Mouse (Mus musculus) myocyte (in vitro differentiated cells): ENCODE data around the gene Exosc1. TPM values are rescaled to one million over a fixed set of nuclear protein-coding genes. Genes with fewer than 3 reads are reported as not detected.

Source experiments
- H3K27me3 ChIP-seq: one replicate; pipeline ENCODE4 v1.6.1; 2011; ENCODE audit not compliant: control insufficient read depth, insufficient read depth, insufficient read length
- H3K36me3 ChIP-seq: one replicate; pipeline ENCODE4 v1.6.1; 2011; ENCODE audit not compliant: control insufficient read depth, insufficient read depth
- H3K4me2 ChIP-seq: one replicate; pipeline ENCODE4 v1.6.1; 2011; ENCODE audit warnings: low read depth, control low read depth
- H3K4me3 ChIP-seq: one replicate; pipeline ENCODE4 v1.5.1; 2011; ENCODE audit warnings: mild to moderate bottlenecking, control low read depth, moderate library complexity
- H3K79me2 ChIP-seq: one replicate; pipeline ENCODE4 v1.6.1; 2011; ENCODE audit not compliant: control insufficient read depth, insufficient read depth
- H3ac ChIP-seq: one replicate; pipeline ENCODE4 v1.6.1; 2011; ENCODE audit not compliant: control insufficient read depth, insufficient read length
- CEBPB ChIP-seq: IDR thresholded peaks from 2 replicates; pipeline ENCODE4 v1.6.1; 2011; ENCODE audit warnings: mild to moderate bottlenecking, moderate library complexity; ENCODE audit not compliant: poor library complexity, insufficient read depth, severe bottlenecking
- E2F4 ChIP-seq: IDR thresholded peaks from one replicate; pipeline ENCODE4 v1.6.1; 2011; ENCODE audit warnings: mild to moderate bottlenecking, control low read depth, moderate library complexity; ENCODE audit not compliant: insufficient read depth
- MAX ChIP-seq: IDR thresholded peaks from one replicate; pipeline ENCODE4 v1.6.1; 2011; ENCODE audit warnings: low read depth, mild to moderate bottlenecking, control low read depth
- MYOD1 ChIP-seq, 3 experiments: IDR thresholded peaks; one replicate each; pipeline ENCODE4 v1.6.1; 2011; ENCODE audit warnings: control low read depth in 2 of 3, low read depth in 2 of 3, mild to moderate bottlenecking in 2 of 3, moderate library complexity in 1 of 3; ENCODE audit not compliant: insufficient read length in 2 of 3, control insufficient read depth in 1 of 3
- MYOG ChIP-seq, 3 experiments: IDR thresholded peaks; one replicate each; pipeline ENCODE4 v1.6.1; 2011; ENCODE audit warnings: control low read depth in 2 of 3, low read depth in 2 of 3, mild to moderate bottlenecking in 2 of 3; ENCODE audit not compliant: insufficient read length in 2 of 3, control insufficient read depth in 1 of 3, insufficient read depth in 1 of 3
- POLR2A ChIP-seq: IDR thresholded peaks from one replicate; pipeline ENCODE4 v1.6.1; 2011; ENCODE audit warnings: low read depth, mild to moderate bottlenecking, control low read depth, moderate library complexity; ENCODE audit not compliant: insufficient read length
- POLR2AphosphoS2 ChIP-seq: IDR thresholded peaks from one replicate; pipeline ENCODE4 v1.6.1; 2011; ENCODE audit warnings: low read depth, control low read depth; ENCODE audit not compliant: insufficient read length
- REST ChIP-seq: IDR thresholded peaks from one replicate; pipeline ENCODE4 v1.6.1; 2011; ENCODE audit warnings: mild to moderate bottlenecking, control low read depth, moderate library complexity; ENCODE audit not compliant: insufficient read depth, insufficient read length
- SRF ChIP-seq: IDR thresholded peaks from one replicate; pipeline ENCODE4 v1.6.1; 2011; ENCODE audit warnings: low read depth; ENCODE audit not compliant: control insufficient read depth, insufficient read length
- TCF12 ChIP-seq: IDR thresholded peaks from one replicate; pipeline ENCODE4 v1.6.1; 2011; ENCODE audit warnings: mild to moderate bottlenecking, control low read depth; ENCODE audit not compliant: poor library complexity, insufficient read depth, severe bottlenecking
- TCF3 ChIP-seq: IDR thresholded peaks from one replicate; pipeline ENCODE4 v1.6.1; 2011; ENCODE audit warnings: low read depth, control low read depth; ENCODE audit not compliant: insufficient read length
- USF1 ChIP-seq: IDR thresholded peaks from one replicate; pipeline ENCODE4 v1.6.1; 2011; ENCODE audit warnings: low read depth, mild to moderate bottlenecking, control low read depth, moderate library complexity
- polyA plus RNA-seq: library from polyadenylated mRNA; unstranded; fragments of >200 nt; fragmentation: generic; extraction: Trizol; gene quantifications from one replicate; pipeline ENCODE4 v1.2.1, GENCODE M21; 2012; ENCODE audit warnings: missing spikeins

The Exosc1 gene
- polyA plus RNA-seq, 1 experiment, result 49.4 TPM

DNA sequence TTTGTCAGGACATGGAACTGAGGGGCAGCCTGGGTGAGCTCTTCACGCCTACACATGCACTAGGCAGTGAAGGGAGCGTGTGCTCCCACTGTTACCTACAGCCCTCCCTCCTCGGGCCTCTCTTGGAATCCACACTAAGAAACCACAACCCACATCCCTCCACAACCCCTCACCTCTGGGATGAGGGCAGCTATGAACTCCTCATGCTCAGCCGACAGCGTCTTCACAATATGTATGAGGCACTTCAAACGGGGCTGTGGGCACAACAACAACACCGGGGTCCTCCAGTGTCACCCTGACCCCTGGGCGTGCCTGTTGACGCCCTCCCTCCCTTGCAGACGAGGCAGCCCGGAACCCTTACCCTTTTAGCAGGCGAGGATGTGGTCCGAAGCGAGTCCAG is 58.9 kb downstream of the Exosc1 start:
- Histone ChIP-seq H3K36me3 (peaks cover 26% of the 10 kb centered on the region), H3K4me2 (no peak overlapping the region), H3K27me3 (no peaks in the 10 kb centered on the region), H3K4me3 (no peak overlapping the region), H3K79me2 (no peaks in the 10 kb centered on the region), H3ac (no peak overlapping the region)
- TF ChIP-seq POLR2AphosphoS2, result no peak
- no peak for TF ChIP-seq TCF12
- no peak for TF ChIP-seq MAX
- TF ChIP-seq USF1, result no peak
- TF ChIP-seq POLR2A, result no peak
- TF ChIP-seq SRF, result no peak
- no peak for TF ChIP-seq E2F4
- no peak for TF ChIP-seq TCF3
- no peak for TF ChIP-seq MYOD1 (IDR thresholded peaks at IDR 0.05; ENCODE audit: control insufficient read depth in 1 of 3, insufficient read length in 2 of 3, low read depth in 2 of 3)
- no peak for TF ChIP-seq CEBPB
- TF ChIP-seq MYOG (IDR thresholded peaks at IDR 0.05; ENCODE audit: control insufficient read depth in 1 of 3, insufficient read depth in 1 of 3, insufficient read length in 2 of 3, low read depth in 2 of 3), result no peak
- no peak for TF ChIP-seq REST

Other genes starting within 250 kb of the Exosc1 start
- 0.80 TPM for gene Slit1, start 189.8 kb downstream of the Exosc1 start, polyA plus RNA-seq
- gene Arhgap19, start 131.4 kb downstream of the Exosc1 start, polyA plus RNA-seq, result 4.4 TPM
- 0.19 TPM for gene Frat1, start 103.5 kb downstream of the Exosc1 start, polyA plus RNA-seq
- 0.79 TPM for gene Frat2, start 85.3 kb downstream of the Exosc1 start, polyA plus RNA-seq
- gene Rrp12, start 37.2 kb downstream of the Exosc1 start, polyA plus RNA-seq, result 45.4 TPM
- 552 TPM for gene Pgam1, start 21.5 kb downstream of the Exosc1 start, polyA plus RNA-seq
- 124 TPM for gene Zdhhc16, start 57 bp upstream of the Exosc1 start, polyA plus RNA-seq
- 34.2 TPM for gene Mms19, start 47.7 kb upstream of the Exosc1 start, polyA plus RNA-seq
- gene Ubtd1, start 48.3 kb upstream of the Exosc1 start, polyA plus RNA-seq, result 141 TPM
- gene Ankrd2, start 102.6 kb upstream of the Exosc1 start, polyA plus RNA-seq, result 110 TPM
- gene Hoga1, start 112.2 kb upstream of the Exosc1 start, polyA plus RNA-seq, result 2.4 TPM
- 0.30 TPM for gene 4933411K16Rik, start 118.8 kb upstream of the Exosc1 start, polyA plus RNA-seq
- gene Morn4, start 152.9 kb upstream of the Exosc1 start, polyA plus RNA-seq, result 32.3 TPM
- 37.5 TPM for gene Pi4k2a, start 157.0 kb upstream of the Exosc1 start, polyA plus RNA-seq
- 128 TPM for gene Avpi1, start 195.6 kb upstream of the Exosc1 start, polyA plus RNA-seq
- gene Marveld1, start 214.0 kb upstream of the Exosc1 start, polyA plus RNA-seq, result 36.1 TPM
- gene Zfyve27, start 230.5 kb upstream of the Exosc1 start, polyA plus RNA-seq, result 22.4 TPM